Mouse (Mus musculus) MEL (cell line): ENCODE measurements around the gene Adamtsl1.

Source experiments
- BHLHE40 ChIP-seq: IDR thresholded peaks from 2 replicates; pipeline ENCODE4 v1.6.1; 2012; ENCODE audit warnings: low read depth, mild to moderate bottlenecking, inconsistent platforms, low read length, improper control_type of control experiment, borderline replicate concordance
- CTCF ChIP-seq, 3 experiments: IDR thresholded peaks in 2 of 3; conservative IDR thresholded peaks in 1 of 3; 2 replicates each; pipeline ENCODE4 v1.5.1; 2011 to 2012; ENCODE audit warnings: low read length in 3 of 3, low read depth in 2 of 3, mild to moderate bottlenecking in 2 of 3, improper control_type of control experiment in 1 of 3, inconsistent platforms in 1 of 3, mixed read lengths in 1 of 3, moderate library complexity in 1 of 3; ENCODE audit not compliant: control insufficient read depth in 1 of 3, insufficient read depth in 1 of 3, poor library complexity in 1 of 3, severe bottlenecking in 1 of 3
- E2F4 ChIP-seq: IDR thresholded peaks from 2 replicates; pipeline ENCODE4 v1.6.1; 2011; ENCODE audit warnings: low read depth, low read length, improper control_type of control experiment, borderline replicate concordance
- EP300 ChIP-seq, 2 experiments: IDR thresholded peaks; 2 replicates each; pipeline ENCODE4 v1.6.1; 2011; ENCODE audit warnings: improper control_type of control experiment in 2 of 2, low read length in 2 of 2, low read depth in 1 of 2, mild to moderate bottlenecking in 1 of 2
- GATA1 ChIP-seq: IDR thresholded peaks from 2 replicates; pipeline ENCODE4 v1.6.1; 2011; ENCODE audit warnings: low read depth, low read length, improper control_type of control experiment
- MYC ChIP-seq: IDR thresholded peaks from 2 replicates; pipeline ENCODE4 v1.6.1; 2011; ENCODE audit warnings: low read depth, mild to moderate bottlenecking, low read length, improper control_type of control experiment, moderate library complexity
- POLR2A ChIP-seq, 2 experiments: IDR thresholded peaks; 2 replicates each; pipeline ENCODE4 v1.6.1; 2011 to 2012; ENCODE audit warnings: low read length in 2 of 2, mild to moderate bottlenecking in 2 of 2, control low read depth in 1 of 2, improper control_type of control experiment in 1 of 2, low read depth in 1 of 2, moderate library complexity in 1 of 2; ENCODE audit not compliant: control insufficient read depth in 1 of 2, insufficient read depth in 1 of 2, poor library complexity in 1 of 2
- RAD21 ChIP-seq: IDR thresholded peaks from 2 replicates; pipeline ENCODE4 v1.6.1; 2011; ENCODE audit warnings: mild to moderate bottlenecking, low read depth, low read length, improper control_type of control experiment
- UBTF ChIP-seq: IDR thresholded peaks from 2 replicates; pipeline ENCODE4 v1.6.1; 2012; ENCODE audit warnings: low read depth, mild to moderate bottlenecking, inconsistent platforms, low read length, improper control_type of control experiment, moderate library complexity, borderline replicate concordance; ENCODE audit not compliant: insufficient read depth
- USF1 ChIP-seq: IDR thresholded peaks from 2 replicates; pipeline ENCODE4 v1.6.1; 2014; ENCODE audit warnings: low read depth, mild to moderate bottlenecking, inconsistent platforms, low read length, improper control_type of control experiment, moderate library complexity
- USF2 ChIP-seq, 2 experiments: IDR thresholded peaks; 2 replicates each; pipeline ENCODE4 v1.6.1; 2011 to 2012; ENCODE audit warnings: improper control_type of control experiment in 2 of 2, low read length in 2 of 2, borderline replicate concordance in 1 of 2, inconsistent platforms in 1 of 2, low read depth in 1 of 2, mild to moderate bottlenecking in 1 of 2; ENCODE audit not compliant: insufficient read depth in 1 of 2
- ZC3H11A ChIP-seq: IDR thresholded peaks from 2 replicates; pipeline ENCODE4 v1.6.1; 2012; ENCODE audit warnings: low read depth, mild to moderate bottlenecking, inconsistent platforms, low read length, improper control_type of control experiment

DNA sequence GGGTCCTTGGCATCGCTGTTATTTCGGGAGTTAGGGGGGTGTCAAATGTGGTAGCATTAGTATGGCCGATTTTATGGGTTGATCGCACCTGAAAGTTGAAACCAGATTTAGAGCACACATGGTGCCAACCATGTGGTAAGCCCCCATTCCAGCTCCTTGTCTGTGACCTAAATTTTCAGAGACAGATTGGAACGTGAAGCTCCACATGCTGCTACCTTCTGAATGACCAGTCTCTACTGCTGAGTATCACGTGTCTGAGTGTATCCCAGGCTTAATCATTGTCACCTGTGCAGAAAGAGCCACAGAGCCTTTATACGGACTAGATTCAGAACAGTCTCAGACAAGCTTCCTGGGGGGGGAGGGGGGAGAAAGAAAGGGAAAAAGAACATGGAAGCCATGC lies 339.4 kb downstream of the Adamtsl1 start:
- TF ChIP-seq E2F4 (no peak), EP300 (IDR thresholded peaks at IDR 0.05; ENCODE audit: low read depth in 1 of 2, low read length in 2 of 2) (no peak), RAD21 (no peak), BHLHE40 (no peak), CTCF (IDR thresholded peaks at IDR 0.05 in 2 of 3, conservative IDR thresholded peaks at IDR 0.05 in 1 of 3; ENCODE audit: control insufficient read depth in 1 of 3, insufficient read depth in 1 of 3, low read depth in 2 of 3, low read length in 3 of 3, poor library complexity in 1 of 3, severe bottlenecking in 1 of 3) (no peak), UBTF (no peak), POLR2A (IDR thresholded peaks at IDR 0.05; ENCODE audit: control insufficient read depth in 1 of 2, insufficient read depth in 1 of 2, low read depth in 1 of 2, low read length in 2 of 2, poor library complexity in 1 of 2) (no peak), MYC (no peak), USF2 (IDR thresholded peaks at IDR 0.05; ENCODE audit: borderline replicate concordance in 1 of 2, insufficient read depth in 1 of 2, low read depth in 1 of 2, low read length in 2 of 2) (no peak), ZC3H11A (no peak), USF1 (no peak), GATA1 (no peak)
